Mouse (Mus musculus) regulatory T cell (primary cell): Measurements from ENCODE around the gene Sla2.
"Not testable (repeated sequence)": the region's sequence is repeated elsewhere in the genome, so short reads cannot be mapped to it uniquely, and the experiment has no call there.

Source experiments
- in situ Hi-C: fragments of 300-600 bp; cut with MboI, MseI; formaldehyde crosslinking; loops from one replicate; pipeline ENCODE4 v1.15.1; 2025; ENCODE audit warnings: high pct_unique_total_duplicates

Gene Sla2

DNA sequence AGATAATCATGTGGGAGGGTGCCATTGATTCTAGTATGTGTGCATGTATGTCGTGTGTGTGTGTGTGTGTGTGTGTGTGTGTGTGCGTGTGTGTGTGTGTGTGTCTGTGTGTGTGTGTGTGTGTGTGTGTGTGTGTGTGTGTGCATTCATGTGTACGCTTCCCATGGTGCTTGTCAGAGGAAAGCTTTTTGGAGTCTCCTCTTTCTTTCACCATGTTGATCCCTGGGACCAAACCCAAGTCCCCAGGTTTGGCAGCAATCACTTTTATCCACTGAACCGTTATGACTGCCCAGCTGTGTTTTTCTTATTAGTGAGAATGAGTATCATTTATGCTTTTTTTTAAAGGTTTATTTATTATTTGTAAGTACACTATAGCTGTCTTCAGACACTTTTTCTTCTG, 15.4 kb upstream of the Sla2 start:
- in situ Hi-C loops = loop anchor here (10.0 kb wide), 1 partner anchor 1438 kb away; no protein-coding TSS in a partner anchor

DNA sequence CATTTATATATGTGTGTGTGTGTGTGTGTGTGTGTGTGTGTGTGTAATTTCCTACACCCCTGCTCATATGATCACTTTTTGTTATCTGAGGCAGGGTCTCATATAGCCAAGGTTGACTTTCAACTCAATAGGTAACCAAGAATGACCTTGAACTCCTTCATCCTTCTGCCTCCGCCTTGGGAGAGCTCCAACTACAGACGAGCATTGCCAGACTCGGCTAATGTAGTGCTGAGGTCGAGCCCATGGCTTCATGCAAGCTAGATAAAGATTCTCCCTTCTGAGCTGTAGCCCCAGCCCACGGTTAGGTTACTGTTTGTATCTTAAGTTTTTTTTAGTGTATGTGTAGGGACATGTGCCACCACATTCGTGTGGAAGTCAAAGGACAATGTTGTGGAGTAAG, 14.9 kb upstream of the Sla2 start:
- in situ Hi-C loops = loop anchor here (10.0 kb wide), 1 partner anchor 1437 kb away; no protein-coding TSS in a partner anchor

DNA sequence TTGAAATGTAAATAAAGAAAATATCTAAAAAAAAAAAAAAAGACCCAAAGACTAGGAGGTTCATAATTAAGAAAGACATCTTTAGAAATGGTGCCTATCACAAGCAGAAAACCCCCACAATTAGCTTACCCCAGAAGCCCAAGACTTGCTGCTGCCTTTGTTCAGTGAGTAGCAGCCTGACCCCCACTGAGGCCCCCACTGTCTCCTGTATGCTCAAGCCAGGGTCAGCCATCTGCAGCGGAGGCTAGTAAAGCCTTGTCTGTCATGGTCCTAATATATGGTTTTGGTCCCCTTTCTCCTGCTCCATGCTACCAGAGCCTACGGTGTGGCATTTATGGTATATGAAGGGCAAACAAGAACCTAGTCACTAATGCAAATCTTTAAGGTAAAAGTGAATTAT, 14.4 kb upstream of the Sla2 start:
- in situ Hi-C loops = loop anchor here (10.0 kb wide), 1 partner anchor 1437 kb away; no protein-coding TSS in a partner anchor

DNA sequence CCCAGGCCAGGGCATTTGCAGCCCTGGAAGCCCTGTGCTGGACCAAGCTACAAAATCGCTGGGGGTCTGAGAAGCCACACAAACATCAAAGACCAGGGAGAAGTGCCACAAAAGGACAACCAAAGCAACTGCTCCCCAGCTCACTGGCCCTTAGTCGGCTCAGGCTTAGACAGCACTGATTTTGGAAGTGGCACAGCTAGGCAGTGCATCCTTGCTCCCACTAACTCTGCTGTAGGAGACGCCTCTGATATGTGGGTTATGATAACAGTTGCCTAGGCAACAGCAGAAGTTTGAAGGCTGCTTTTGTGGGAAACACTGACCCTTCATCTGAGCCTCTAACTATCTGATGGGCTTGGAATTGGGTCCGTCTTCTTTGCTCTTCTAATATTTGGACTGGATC, 12.2 kb upstream of the Sla2 start:
- in situ Hi-C loops = no loop called here

DNA sequence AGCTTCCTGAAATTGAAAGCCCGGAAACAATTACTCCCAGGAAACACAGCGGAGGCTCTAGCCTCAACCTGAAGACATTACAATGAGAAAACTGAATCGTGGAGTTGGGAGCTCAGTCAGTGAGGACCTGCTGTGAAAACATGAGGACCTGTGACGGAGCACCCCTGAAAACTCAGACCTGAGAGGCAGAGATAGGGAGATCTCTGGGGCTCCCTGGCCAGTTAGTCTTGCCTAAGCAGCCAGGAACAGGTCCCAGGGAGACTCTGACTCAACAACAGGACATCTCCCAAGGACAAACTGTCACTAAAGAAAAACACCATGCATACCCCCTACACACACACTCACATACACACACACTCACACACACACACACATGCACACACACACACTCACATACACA, 11.4 kb upstream of the Sla2 start:
- in situ Hi-C loops = no loop called here

DNA sequence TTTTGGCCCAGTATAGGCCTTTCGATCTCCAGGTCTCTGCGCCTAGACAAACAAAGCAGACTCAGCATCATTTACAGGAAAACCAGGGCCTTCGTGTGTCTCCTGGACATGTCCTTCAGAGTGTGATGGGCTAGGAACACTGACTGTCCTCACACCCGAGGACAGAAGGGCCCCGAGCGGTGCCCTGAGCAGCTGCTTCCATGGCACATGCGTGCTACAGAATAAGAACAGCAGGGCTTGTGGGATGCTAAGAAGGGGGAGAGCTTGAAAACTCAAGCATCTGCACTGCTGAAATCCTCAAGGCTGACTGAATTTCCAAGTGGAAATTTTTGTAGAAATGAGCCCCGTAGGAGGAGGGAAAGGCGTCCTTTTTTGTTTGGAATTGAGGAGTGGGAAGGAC, 10.0 kb upstream of the Sla2 start:
- in situ Hi-C loops = no loop called here

DNA sequence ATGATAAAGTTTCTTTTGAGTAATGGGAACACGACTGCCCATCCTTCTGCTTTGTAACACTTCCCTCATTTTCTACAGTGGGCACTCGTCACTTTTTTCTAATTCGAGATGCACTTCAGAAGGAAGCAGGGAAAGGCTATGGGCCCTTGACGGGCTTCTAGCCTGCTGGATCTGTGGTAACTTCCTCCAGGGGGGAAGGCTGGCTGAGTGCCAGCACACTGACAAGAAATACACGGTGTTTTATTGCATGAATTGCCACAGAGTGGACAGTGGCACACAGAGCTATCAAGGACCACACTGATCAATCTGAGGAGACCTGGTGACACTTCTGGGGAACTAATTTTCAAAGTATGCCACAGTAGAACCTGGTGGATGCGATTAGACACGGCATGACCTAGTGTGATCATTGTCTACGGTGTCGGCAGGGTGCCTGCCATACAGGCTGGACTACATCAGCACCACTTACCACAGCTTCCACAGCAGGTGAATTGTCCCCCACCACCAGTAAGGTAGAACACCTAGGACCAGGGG, 9.5 kb upstream of the Sla2 start:
- in situ Hi-C loops = no loop called here

DNA sequence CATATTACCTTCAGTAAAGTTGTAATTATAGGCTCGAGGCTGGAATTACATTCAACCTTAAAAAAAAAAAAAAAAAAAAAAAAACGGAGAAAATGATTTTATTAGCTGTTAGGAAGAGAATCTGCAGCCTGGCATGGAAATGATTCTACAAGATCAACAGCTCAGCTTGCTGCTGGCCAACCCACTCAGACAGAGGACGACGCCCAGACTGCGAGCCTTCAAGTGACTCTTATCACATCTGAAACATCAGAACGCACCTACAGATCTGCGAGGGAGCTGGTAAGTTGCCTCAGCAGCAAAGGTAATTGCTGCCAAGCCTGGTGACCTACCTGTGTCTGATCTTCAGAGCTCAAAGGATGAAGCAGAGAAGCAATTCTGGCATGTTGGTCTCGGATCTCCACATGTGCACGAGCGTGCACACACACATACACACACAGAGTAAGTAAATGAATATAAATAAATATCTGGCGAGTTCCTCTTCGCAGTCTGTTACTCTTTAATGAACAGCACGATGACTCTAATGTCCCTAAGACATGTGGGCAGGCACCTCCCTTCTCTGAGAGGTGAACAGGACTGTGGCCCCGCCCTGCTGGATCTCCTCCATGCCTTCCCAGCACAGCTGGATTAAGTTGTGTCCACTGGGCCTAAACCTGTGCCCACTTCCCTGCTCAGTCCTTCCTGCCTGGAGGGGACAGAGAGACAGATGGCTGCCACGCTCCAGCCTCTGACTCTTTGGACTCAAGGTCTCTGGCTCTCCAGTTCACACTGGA, 7.7 kb upstream of the Sla2 start:
- in situ Hi-C loops = no loop called here

DNA sequence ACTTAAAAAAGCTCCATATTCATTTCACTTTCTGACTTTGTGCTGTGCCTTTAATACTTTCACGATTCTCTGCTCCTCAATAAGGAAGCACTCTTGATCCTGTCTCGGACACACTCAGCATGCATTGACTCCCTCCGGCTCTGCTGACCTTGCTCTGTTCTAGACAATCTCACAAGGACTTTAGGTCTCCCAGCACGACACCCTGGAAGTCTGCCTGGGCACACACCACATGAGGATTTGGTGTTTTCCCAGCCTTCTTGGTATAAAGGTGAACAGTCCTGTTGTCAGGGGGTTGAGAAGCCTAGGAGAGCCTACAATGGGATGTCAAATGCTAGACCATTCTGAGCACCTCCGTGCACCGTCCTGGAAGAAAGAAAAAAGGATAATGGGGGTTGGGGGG, 5.8 kb upstream of the Sla2 start:
- in situ Hi-C loops = no loop called here

DNA sequence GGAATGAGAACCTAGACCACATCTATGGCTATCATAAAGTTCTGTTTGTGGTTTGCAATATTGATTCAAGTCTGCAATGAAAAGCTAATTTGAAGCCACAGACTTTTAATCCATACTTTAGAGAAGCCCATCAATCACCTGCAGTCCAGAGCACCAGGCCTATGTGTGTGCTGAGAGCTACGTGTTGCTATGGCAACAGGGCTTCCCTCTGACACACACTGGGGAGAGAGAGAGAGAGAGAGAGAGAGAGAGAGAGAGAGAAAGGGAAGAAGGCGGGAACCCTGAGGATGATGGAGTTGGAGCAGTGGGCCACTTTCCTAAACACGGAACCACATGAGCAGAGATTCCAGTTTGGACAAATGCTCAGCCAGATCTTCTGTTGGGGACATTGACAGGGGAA, 5.2 kb upstream of the Sla2 start:
- in situ Hi-C loops = no loop called here

DNA sequence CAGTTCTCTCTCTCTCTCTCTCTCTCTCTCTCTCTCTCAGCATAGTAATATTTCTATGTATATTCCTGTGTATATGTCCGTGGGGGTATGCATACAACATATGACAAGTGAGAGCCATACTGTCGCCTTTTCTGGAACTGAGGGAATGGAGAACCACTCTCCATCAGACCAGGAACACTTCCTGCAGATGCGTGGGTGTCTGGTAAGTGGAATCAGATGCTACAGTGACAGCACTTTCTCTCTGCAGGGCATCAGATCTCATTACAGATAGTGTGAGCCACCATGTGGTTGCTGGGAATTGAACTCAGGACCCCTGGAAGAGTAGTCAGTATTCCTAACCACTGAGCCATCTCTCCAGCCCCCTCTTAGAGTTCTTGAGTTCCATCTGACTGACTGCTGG, 1.5 kb upstream of the Sla2 start:
- in situ Hi-C loops = no loop called here

DNA sequence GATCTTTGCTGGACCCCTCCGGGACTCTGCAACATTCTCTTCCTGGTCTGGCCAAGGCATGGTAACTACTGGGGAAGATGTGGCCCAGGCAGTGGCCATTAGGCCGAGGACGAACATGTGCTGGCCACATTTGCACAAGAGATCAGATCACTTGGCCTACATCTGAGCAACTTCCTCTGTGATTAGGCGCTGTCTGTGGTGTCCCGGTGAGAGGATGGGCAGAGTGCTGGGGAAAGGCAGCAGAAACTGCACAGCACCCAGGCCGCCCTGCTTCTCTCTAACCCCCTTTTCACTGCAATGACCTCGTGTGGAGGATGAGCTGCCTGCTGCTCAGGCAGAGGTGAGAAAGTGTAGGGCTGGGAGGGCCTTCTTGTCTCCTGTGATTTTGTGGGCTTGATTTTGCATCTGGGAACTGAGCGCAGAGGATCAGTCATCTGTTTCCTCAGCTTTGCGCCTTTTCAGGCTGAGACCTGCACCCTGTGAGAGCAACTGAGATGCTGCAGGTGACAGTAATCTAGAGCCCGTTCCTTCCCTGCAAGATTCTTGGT, 834 bp downstream of the Sla2 start:
- in situ Hi-C loops = no loop called here

DNA sequence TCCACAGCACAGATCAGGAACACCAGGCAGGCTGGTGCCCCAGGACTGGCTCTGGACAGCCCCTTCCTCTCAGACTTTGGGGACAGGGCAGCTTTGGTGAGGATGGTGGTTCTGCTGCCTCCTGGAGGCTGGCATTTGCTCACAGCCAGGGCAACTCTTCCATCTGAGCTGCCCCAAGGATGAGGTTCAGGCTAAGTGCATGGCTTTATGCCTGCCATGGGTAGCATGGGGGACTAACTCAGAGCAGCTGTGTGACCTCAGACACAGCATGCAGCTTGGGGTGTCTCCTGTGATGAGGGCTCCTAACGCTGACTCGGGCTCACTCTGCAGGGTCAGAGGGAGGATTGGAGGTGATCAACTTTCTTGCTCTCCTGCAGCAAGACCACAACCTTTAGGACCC, 1.3 kb downstream of the Sla2 start:
- in situ Hi-C loops = not testable (repeated sequence)

DNA sequence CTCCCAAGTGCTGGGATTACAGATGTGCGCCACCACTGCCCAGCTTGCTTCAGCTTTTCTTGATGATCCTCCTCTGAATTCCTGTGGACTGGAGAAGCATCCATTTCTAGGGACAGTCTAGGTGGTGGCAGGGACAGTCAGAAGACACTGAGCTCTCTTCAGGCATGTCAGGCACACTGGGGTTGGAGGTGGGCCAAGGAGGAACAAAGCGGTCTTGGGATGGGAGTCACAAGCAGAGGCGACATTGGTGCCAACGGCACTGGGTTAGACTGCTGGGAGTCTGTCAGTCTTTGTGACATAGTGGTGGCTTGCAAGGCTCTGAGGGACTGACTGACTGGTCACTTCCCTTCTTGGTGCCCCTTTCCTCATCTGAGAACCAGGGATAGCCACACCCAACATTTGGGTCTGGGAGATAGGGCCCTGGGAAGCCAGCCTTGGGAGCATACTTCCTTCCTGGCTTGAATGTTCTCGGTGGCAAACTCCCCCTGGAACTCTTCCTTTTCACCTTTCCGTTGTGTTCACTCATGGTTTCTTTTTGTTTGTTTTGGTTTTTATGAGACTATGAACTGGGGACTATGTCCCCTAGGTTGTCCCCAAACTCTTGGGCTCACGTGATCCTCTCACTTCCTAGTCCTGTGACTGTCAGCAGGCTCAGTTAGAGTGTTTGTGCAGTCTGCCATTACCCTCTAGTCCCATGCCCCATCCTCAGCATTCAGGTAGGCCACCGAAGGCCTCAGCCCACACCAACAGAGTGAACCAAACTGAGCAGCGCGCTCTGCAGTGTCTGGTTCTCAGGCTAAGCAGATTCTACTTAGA, 2.4 kb downstream of the Sla2 start:
- in situ Hi-C loops = no loop called here

DNA sequence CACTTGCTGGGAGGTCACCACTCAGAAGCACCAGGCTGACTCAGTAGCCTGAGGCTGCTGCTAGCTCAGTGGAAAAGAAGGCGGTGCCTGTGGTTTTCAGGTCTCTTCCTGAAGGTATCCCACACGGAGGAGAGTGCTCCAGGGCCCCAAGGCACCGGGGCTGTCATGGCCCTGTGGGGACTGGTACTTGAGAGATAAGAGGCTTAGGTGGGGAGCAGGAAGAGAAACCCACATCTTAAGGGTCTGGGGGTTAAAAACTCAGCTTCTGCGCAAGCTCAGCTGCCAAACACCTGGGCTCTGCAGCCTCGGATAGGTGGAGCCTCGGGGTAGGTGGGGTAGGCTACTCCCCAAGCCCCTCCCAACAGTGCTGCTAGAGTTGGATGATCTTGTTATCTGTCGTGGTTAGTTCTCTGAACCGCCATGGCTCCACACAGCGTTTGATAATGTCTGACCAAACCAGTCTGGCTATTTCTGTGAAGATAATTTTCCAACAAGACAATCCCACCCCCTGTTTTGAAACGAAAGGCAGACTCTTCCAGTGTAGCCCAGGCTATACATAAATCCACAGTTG, 4.5 kb downstream of the Sla2 start:
- in situ Hi-C loops = no loop called here

DNA sequence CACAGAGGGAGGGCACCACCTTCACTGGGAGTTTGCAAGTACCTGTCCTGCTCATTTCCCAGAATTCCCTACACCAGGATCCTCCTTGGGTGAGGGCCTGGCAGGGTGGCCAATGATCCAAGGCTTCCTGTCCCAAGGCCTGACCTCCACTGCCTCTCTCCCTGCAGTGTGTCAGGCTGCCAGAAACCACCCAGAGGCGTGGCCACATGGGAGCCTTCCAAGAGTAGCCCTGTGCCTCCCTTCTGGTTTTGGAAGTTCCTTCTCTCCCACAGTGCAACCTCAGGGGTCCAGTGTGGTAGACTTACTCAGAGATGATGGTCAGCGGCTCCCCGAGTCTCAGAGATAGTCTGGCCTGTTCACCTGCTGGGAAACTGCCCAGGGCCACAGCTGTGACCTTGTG, 7.5 kb downstream of the Sla2 start:
- in situ Hi-C loops = no loop called here

DNA sequence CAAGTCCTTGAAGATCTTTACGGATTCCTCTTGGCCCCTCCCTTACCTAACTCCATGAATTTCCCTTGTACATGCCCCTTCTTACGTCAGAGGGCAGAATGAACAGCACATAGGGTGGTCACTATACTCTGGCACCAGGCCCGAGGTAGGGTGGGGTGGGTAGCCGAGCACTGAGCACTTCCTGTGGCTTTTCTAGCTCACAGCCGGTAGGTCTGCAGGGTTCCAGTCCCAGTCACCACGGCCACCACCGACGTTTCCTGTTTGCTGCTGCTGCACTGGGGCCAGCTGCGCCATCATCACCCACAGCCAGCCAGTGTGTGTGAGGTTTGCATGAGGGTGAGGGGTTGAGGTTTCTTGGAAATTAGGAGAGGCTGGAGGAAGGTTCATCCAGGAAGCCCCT, 9.3 kb downstream of the Sla2 start:
- in situ Hi-C loops = no loop called here

DNA sequence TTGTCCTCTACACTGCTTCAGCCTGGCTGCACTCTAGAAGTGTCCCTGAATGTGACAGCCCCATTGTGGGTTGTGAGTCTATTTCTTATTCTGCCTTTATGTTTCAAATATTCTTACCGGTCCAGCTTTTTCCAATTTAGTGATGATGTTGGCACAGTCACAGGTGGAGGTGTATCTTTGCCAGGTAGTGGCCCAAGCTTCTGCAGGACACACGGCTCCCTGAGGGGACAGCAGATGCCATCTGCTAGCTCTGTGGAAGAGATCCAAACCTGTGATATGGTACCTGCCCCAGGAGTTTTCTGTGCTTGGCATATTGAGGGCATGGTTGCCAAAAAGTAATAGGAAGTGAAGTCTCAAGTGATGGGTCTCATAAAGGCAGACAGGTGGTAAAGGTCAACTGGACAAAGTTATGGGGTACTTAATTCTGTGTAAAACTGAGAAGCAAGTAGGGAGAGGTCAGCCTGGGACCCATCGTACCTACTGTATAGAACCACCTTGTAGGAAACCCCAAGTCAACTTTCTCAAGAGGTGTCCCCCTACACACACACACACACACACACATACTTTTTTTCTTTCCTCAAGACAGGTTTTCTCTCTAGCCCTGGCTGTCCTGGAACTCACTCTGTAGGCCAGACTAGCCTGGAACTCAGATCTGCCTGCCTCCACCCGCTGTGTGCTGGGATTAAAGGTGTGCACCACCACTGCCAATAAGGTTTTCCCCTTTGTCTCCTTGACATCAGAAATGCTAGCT, 12.1 kb downstream of the Sla2 start:
- in situ Hi-C loops = no loop called here

DNA sequence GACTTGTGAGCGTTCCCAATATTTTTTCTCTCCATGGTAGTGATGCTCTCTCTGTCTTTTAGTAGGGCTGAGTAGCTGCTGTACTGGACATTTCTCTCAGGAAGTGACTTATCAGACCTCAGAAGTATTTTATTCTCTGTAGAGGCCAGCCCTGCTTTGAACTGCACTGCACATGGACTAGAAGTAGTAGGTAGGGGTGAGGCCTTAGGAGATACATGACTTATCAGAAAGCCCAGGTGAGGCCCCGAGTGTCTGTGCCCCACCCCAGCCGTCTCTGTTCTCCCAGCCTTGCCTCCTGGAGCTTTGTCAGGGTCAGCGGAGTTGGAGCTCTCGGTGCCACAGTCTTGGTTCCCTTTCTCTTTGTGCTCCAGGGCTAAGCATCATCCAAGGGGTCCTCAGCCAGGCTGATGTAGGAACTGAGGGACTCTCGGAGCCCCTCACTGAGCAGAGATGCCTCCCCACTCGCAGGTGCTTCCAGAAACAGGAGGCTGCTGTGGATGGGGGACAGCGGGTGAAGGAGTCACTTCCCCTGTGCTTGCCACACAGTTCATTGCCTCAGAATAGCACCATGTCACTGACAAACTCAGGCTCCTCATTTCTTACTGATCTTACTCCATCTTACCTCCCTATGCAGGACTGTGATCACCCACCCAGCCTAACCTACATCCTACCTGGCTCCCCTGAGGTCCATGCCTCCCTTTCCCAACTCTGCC, 12.8 kb downstream of the Sla2 start:
- in situ Hi-C loops = no loop called here

DNA sequence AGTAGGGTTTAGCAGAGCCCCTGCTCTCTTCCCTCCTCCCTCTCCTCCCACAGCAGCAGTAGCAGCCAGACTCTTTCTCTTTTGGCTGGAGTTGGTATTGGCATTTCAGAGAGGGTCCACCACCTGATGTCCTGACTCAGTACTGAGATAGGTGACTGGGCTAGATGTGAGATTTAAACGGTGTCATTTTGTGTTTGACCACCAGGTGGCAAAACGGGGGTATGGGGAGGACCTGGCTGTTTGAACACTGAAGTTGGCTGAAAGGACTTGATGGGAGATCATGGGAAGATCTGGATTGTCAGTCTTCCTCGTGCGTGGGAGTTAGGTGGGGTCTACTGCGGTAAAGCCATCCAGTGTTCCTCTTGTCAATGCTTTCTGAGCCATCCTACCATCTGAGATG, 13.4 kb downstream of the Sla2 start:
- in situ Hi-C loops = no loop called here

DNA sequence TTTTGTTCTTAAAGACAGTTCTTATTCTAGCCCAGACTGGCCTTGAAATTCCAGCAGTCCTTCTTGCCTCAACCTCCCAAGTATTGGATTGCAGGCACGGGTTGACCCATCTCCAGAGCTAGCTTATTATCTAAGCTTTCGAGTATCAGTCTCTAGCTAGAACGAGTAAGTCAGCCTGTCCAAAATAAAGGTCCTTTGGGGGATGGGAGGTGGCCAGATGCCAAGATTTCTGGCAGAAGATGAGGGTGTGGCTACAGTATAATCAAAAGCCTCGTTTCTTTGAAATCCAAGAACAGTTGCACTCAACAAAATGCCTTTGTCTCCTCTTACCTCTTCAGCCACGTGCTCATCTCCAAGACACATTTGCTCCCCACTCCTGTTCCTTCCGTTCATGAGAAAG, 16.5 kb downstream of the Sla2 start:
- in situ Hi-C loops = no loop called here
